Mouse (Mus musculus): Measurements from ENCODE around the gene P3h2.

P3h2 gene

GRCm38 (mm10) chr16:25983635-25984034 is 121.9 kb downstream of the P3h2 start:
- no peak for DNase-seq (ENCODE audit: low spot score in 2 of 2)

DNA sequence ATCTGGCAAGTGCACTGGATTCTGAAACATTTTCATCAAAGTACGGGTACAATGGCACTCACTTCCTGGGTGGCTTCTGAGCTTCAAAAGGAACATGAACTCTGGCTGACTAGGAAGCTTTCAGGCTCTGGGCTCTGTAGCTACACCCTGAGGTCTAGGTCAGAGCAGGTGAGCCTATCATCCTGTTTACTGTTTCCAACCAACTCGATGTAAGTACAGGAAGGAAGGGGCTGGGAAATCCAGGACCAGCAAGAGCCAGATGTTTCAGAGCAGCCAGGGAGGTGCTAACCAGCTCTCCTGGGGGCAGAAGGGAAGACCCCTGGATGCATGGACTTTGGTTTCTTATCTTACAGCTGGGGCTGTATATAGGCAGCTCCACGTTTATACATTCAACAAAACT is 126.5 kb downstream of the P3h2 start:
- no peak for DNase-seq (ENCODE audit: low spot score in 2 of 2)

DNA sequence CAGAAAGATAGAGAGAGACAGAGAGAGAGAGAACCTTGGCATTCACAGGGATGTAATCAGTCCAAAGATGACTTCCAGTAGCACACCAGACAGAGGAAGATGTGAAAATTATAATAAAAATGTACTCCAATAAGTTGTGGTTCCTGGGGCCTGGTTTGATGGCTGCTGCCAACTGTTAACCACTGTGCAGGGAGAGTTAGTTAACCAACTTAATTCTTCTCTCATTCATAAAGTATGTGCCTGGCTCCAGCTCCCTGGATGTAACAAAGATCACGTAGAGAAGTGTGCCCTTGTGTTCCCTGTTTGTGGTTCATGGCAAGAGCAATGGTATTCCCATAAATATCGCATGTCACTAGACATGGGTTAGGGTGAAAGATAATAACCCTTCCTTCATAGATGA is 128.4 kb downstream of the P3h2 start:
- no peak for DNase-seq (ENCODE audit: low spot score in 2 of 2)

DNA sequence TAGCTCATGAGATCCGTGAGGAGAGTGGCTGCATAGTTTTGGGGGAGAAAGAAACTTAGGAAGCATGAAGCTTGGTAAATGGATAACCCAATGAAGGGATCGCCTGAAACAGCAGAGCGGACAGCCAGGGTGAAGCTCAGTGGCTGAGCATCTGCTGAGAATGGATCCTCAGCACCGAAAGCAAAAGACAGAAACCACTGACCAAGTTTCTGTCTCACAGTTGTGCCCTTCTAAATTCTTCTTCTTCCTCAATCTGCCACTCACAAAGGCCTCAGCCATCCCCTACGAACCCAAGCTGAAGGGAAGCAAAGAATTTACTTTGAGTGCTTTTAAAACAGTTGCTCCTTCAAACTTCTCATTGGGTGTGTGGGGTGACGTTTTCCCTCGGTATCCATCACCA is 134.3 kb downstream of the P3h2 start:
- DNase-seq (ENCODE audit: low spot score in 2 of 2), result no peak

DNA sequence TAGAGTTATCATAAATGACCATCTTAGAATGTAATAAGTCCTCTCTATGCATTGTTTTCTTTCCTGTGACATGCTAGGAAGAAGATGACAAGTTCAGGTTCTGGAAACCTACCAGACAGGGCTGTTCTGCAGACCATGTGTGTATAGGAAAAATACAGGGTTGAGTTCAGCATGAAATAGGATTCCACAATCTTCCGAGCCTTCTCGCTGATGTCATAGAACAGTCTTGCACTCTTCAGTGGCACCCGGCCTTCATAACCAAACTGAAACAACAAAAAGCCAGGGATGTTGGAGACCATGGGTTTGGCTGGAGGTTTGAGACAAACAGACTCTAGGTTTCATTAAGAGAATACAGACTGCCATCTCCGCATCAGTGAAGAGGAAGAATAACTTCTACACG is 134.9 kb downstream of the P3h2 start:
- DNase-seq (ENCODE audit: low spot score in 2 of 2), result no peak

DNA sequence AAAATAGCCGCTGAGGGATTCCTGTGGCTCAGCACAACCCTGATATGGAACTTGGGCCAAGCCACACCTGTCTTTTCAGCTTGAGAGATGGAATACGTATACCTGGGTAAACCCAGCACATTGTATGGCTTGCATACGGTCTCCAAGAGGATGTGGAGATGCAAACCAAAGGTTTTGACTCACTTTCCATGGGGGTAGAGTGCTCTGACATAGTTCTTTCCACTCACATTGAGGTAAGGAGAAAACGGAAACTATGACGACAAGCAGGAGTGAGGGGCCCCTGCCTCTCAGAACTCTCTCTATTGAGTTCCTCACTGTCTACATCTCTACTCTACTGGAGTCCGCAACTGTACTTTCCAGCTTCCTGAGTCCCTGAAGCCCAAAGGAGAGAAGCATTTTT is 135.4 kb downstream of the P3h2 start:
- DNase-seq (ENCODE audit: low spot score in 2 of 2), result no peak

- DNase-seq (ENCODE audit: low spot score in 2 of 2), result peak; percentile 27 to 86
Measured at GRCm38 (mm10) chr16:25967297-25967696, 138.3 kb downstream of the P3h2 start.

GRCm38 (mm10) chr16:25963856-25964255 is 141.7 kb downstream of the P3h2 start:
- peak in 1 of 2 experiments; percentile 70 for DNase-seq (ENCODE audit: low spot score in 2 of 2)

DNA sequence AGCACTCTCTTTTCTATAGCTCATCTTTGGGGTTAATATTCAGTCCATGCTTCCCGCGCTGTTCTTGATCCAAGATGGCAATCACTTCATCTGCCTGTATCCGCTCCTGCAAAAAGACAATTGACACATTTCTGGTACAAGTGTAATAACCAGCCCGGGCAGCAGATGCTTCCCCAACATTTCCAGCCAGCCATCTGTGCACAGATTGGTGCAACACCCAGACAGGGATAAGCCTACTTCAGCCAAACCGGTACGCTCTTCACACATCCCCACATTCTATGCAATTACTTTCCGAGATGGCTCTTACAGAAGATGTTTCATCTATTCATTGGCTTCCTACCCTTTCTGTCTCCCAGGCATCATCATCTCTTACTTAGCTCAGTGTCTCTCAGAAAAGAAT is 145.2 kb downstream of the P3h2 start:
- DNase-seq (ENCODE audit: low spot score in 2 of 2), result peak; percentile 32 to 82

GRCm38 (mm10) chr16:25959929-25960328 is 145.7 kb downstream of the P3h2 start:
- DNase-seq (ENCODE audit: low spot score in 2 of 2), result no peak

DNA sequence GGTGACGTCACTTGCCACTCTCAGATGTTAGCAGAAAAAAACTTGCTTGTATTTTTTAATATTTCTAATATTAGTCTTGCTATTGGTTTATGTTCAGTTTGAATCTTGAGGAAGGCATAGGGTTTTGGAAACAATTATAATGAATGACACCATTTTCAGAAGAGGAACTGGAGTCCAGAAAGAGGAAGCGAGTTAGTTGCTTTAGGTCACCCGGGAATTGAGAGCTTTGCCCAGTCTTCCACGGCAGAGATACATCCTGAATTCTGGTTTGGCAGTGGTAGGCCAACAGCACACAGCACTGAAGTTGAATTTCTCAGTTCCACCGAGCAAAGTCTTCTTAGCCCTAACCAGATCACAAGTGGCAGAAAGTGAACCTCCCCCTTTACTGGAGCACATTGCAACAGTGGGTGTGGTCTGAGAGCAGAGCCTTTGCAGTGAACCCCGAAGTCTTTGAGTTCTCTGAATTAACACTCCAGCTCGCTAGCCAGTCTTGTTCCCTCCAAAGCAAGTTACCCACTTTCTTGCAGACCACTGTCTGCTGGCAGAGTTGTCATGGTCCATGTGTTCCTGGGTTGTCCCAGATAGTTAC is 146.8 kb downstream of the P3h2 start:
- no peak for DNase-seq (ENCODE audit: low spot score in 2 of 2)

GRCm38 (mm10) chr16:25958213-25958612 is 147.4 kb downstream of the P3h2 start:
- no peak for DNase-seq (ENCODE audit: low spot score in 2 of 2)

DNA sequence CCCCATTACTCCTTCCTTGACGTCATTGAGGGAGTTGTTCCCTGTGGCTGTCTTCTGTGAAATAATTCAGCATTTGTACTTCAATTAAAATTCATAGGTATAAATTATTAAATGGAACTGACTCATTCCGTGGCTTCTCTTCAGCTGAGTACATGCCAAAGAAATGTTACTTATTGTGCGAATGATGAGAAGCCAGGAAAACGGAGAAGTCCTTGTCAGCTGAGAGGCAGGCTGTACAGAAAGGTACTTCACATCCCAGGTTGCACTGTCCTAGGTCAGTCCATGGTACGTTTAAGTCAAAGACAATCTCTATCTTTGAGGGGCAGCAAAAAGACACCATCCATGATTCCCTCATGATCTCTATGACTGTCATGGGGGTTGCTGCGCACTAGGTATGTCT is 148.8 kb downstream of the P3h2 start:
- no peak for DNase-seq (ENCODE audit: low spot score in 2 of 2)

GRCm38 (mm10) chr16:25954614-25955013 is 151.0 kb downstream of the P3h2 start:
- DNase-seq (ENCODE audit: low spot score in 2 of 2), result no peak

GRCm38 (mm10) chr16:25953359-25953758 is 152.2 kb downstream of the P3h2 start:
- DNase-seq (ENCODE audit: low spot score in 2 of 2), result no peak

DNA sequence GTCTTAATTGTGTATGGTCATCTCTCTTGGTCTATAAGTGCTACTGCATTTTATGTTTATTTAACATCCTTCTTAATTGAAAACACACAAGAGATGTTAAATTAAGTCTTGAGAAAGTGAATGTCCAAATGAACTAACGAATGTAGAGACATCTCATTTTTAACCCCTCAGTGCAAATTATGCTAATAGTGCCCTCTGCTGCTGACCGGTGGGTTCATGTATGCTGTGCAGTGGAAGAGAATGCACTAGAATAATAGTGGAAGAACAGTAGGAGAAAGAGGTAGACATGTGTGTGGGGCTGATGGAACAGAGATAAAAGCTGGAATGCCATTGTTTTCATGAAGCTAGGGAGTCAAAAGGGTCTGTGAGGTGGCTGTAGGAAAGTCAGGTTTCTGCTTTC is 153.6 kb downstream of the P3h2 start:
- DNase-seq (ENCODE audit: low spot score in 2 of 2), result no peak

GRCm38 (mm10) chr16:25948067-25948466 is 157.5 kb downstream of the P3h2 start:
- DNase-seq (ENCODE audit: low spot score in 2 of 2), result no peak

DNA sequence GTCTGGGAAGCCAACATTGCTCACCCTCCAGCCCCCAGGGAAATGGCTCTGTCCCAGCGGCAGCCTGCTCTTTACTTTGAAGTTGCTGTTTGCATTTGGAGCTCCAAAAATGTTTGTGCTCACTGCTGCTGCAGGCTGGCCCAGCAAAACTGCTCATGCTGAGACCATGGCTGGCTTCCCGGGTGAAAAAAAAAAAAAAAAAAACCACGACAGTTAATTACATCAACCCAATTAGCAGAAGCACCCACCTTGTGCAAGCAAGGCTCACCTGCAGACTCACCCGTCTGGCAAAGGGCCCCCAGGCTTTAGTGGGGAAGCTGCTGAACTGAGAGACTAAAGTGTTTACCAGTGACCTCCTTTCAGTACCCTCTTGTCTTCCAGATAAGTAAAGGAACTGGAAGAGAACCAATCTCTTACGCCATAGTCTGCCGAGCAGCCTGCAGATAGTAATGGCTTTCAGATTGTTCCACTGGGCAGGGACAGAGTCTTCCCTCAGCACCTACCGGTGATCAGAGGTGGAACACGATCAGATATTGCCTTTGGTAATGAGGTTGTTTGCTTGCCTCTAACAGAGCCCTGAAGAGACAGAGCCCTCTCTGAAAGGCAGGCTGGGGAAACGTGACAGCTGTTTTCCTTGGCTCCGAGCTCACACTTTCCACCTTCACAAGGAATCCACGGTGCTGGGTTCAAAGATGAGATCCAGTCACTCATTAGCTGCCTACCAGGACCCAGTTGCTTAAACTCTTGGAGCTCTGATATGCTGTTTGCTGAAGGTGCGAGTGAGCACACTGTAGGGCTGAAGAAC is 160.2 kb downstream of the P3h2 start:
- no peak for DNase-seq (ENCODE audit: low spot score in 2 of 2)

DNA sequence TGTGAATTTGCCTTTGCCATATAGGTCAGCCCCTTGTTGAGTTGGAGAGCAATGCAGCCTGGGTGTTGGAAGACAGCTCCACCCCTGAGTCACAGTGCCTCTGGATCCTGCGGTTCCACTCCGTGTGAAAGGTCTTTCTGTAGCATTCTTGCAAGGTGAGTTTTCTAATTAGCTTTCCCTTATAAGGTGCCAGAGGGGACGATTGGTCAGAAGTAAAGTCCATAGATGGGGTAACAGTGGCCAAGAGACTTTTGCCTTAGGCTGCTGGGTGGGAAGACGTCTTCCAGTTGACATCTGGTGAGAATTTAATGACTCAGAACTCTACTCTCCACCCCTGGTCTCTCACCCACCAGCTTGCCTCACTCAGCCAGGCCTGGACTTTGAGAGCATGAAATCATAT is 163.3 kb downstream of the P3h2 start:
- DNase-seq (ENCODE audit: low spot score in 2 of 2), result no peak

DNA sequence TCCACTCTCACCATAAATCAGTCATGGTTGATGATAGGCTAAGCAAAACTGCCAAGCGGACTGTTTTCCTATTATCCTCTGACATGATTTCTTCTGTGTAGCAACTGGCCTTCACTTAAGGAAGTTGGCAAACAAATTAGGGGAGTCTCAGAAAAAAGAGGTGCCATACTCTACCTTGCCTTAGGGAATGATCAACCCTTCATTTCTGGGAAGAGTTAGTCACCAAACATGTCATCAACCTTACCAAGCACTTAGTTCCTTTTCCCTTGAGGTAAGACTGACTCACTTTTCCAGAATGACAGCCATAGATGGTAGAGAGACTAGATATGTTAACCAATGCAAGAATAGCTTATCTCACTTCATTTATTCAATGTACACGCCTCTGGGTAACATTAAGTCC is 171.4 kb downstream of the P3h2 start:
- DNase-seq (ENCODE audit: low spot score in 2 of 2), result no peak

GRCm38 (mm10) chr16:25912185-25912584 is 193.4 kb downstream of the P3h2 start:
- DNase-seq (ENCODE audit: low spot score in 2 of 2), result no peak
